Mouse (Mus musculus): ENCODE results near the gene Zdhhc16. TPM values are rescaled to one million over a fixed set of nuclear protein-coding genes. Genes with fewer than 3 reads are reported as not detected.

The Zdhhc16 gene
- polyA plus RNA-seq, 1 experiment from 2014 or later = 96.2 TPM

Other genes starting within 250 kb of the Zdhhc16 start
- gene Slit1, start 189.8 kb upstream of the Zdhhc16 start, polyA plus RNA-seq (2015; fragmentation: Nextera tagmentation; extraction: Ambion mirVana) = 0.11 and 0.42 TPM in 2 replicates
- 29.8 and 30.8 TPM in 2 replicates for gene Arhgap19, start 131.4 kb upstream of the Zdhhc16 start, polyA plus RNA-seq (2015; fragmentation: Nextera tagmentation; extraction: Ambion mirVana)
- 7.2 and 7.3 TPM in 2 replicates for gene Frat1, start 103.5 kb upstream of the Zdhhc16 start, polyA plus RNA-seq (2015; fragmentation: Nextera tagmentation; extraction: Ambion mirVana)
- gene Frat2, start 85.3 kb upstream of the Zdhhc16 start, polyA plus RNA-seq (2015; fragmentation: Nextera tagmentation; extraction: Ambion mirVana) = 4.1 and 4.4 TPM in 2 replicates
- gene Rrp12, start 37.3 kb upstream of the Zdhhc16 start, polyA plus RNA-seq (2015; fragmentation: Nextera tagmentation; extraction: Ambion mirVana) = 13.7 and 13.8 TPM in 2 replicates
- 619 and 635 TPM in 2 replicates for gene Pgam1, start 21.6 kb upstream of the Zdhhc16 start, polyA plus RNA-seq (2015; fragmentation: Nextera tagmentation; extraction: Ambion mirVana)
- 71.4 and 72.6 TPM in 2 replicates for gene Exosc1, start 57 bp upstream of the Zdhhc16 start, polyA plus RNA-seq (2015; fragmentation: Nextera tagmentation; extraction: Ambion mirVana)
- 29.7 and 35.3 TPM in 2 replicates for gene Mms19, start 47.7 kb downstream of the Zdhhc16 start, polyA plus RNA-seq (2015; fragmentation: Nextera tagmentation; extraction: Ambion mirVana)
- 17.2 and 17.5 TPM in 2 replicates for gene Ubtd1, start 48.3 kb downstream of the Zdhhc16 start, polyA plus RNA-seq (2015; fragmentation: Nextera tagmentation; extraction: Ambion mirVana)
- 0.31 and 0.58 TPM in 2 replicates for gene Ankrd2, start 102.5 kb downstream of the Zdhhc16 start, polyA plus RNA-seq (2015; fragmentation: Nextera tagmentation; extraction: Ambion mirVana)
- 1.0 and 1.5 TPM in 2 replicates for gene Hoga1, start 112.1 kb downstream of the Zdhhc16 start, polyA plus RNA-seq (2015; fragmentation: Nextera tagmentation; extraction: Ambion mirVana)
- not detected in 2 replicates for gene 4933411K16Rik, start 118.8 kb downstream of the Zdhhc16 start, polyA plus RNA-seq (2015; fragmentation: Nextera tagmentation; extraction: Ambion mirVana)
- gene Morn4, start 152.9 kb downstream of the Zdhhc16 start, polyA plus RNA-seq (2015; fragmentation: Nextera tagmentation; extraction: Ambion mirVana) = 21.1 and 22.9 TPM in 2 replicates
- gene Pi4k2a, start 157.0 kb downstream of the Zdhhc16 start, polyA plus RNA-seq (2015; fragmentation: Nextera tagmentation; extraction: Ambion mirVana) = 21.7 and 26.1 TPM in 2 replicates
- 64.3 and 64.4 TPM in 2 replicates for gene Avpi1, start 195.6 kb downstream of the Zdhhc16 start, polyA plus RNA-seq (2015; fragmentation: Nextera tagmentation; extraction: Ambion mirVana)
- 17.1 and 21.0 TPM in 2 replicates for gene Marveld1, start 213.9 kb downstream of the Zdhhc16 start, polyA plus RNA-seq (2015; fragmentation: Nextera tagmentation; extraction: Ambion mirVana)
- gene Zfyve27, start 230.5 kb downstream of the Zdhhc16 start, polyA plus RNA-seq (2015; fragmentation: Nextera tagmentation; extraction: Ambion mirVana) = 23.3 and 28.2 TPM in 2 replicates

Data from lung, embryonic 15.5 days (tissue).